Mouse (Mus musculus): Measurements from ENCODE around the gene Hist1h4h.
"Not testable (repeated sequence)": the region's sequence is repeated elsewhere in the genome, so short reads cannot be mapped to it uniquely, and the experiment has no call there.

Gene Hist1h4h

DNA sequence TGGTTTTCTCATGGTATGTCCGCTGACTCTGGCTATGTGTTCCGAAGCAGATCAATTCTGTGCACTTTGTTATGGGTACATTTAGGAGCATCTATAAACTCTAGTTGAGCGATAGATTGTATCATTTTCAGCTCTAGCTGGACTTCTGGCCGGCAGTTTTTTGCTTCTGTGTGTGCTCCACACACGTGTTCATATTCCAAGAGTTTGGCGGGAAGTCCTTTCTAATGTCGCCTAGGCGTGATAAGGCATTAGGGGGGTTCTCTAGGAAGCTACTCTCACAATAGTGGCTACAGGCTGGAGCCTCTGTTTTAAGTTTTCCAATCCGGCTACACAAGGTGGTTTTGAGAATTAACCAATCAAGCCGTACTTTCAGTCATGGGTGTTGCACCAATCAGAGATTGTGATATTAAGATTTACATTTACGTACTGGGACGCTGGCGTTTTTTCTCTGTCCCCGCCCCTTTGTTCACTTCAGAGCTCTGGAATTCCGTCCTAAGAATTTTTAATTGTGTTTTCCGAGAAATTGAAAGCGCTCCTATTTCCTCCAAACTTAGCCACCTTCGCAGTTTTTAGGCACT, 25.1 kb downstream of the Hist1h4h start:
- DNase-seq (ENCODE audit: low spot score), result peak; percentile 87

DNA sequence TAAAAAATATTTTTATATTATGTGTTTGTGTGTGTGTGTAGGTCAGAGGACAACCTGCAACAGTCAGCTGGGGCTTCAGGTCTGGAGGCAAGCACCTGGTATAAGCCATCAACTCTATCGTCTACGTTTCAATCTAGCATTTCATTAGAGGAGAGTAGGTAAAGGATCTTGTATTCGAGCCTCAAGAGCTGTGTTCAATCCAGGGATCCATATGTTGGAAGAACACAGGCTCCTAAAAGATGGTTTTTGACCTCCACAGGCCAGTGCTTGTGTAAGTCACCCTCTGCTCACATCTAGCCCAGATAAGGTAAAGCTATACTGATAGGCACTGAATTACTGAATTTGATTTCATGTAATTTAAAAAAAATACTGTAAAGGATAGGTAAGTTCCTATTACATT, 26.1 kb downstream of the Hist1h4h start:
- DNase-seq (ENCODE audit: low spot score), result no peak

DNA sequence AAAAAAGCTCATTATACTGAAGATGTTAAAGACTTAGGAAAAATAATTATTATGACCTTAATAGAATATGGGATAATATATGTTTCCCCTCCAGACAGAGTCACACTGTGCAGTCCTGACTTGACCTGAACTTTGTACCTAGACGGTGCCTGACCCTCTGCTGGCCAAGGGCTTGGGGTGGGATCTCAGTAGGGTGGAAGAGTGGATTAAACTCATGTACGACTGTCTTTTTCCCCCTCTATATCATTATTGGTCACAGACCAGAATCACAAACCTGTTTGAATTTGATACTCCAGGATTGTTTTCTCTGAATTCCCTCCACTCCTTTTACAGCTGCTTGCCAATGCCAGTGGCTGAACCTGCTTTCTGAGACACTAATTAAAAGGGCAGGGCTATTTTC, 29.8 kb downstream of the Hist1h4h start:
- DNase-seq (ENCODE audit: low spot score), result not testable (repeated sequence)

DNA sequence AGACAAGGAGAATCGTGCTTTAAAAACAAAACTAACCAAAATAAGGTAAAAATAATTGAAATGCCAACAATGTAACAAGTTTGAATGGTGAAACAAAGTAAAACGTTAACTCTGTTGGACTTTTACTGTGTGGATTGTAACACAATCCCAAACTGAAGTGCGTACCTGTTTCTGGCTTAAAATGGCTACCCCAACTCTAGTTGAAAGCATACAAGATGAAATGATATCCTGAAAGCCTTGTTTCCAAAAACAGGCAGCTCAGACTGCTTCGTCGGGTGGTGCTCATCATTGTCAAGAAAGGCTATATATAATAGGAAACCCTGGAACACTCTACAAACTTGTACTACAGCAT, 30.7 kb downstream of the Hist1h4h start:
- DNase-seq (ENCODE audit: low spot score), result not testable (repeated sequence)

DNA sequence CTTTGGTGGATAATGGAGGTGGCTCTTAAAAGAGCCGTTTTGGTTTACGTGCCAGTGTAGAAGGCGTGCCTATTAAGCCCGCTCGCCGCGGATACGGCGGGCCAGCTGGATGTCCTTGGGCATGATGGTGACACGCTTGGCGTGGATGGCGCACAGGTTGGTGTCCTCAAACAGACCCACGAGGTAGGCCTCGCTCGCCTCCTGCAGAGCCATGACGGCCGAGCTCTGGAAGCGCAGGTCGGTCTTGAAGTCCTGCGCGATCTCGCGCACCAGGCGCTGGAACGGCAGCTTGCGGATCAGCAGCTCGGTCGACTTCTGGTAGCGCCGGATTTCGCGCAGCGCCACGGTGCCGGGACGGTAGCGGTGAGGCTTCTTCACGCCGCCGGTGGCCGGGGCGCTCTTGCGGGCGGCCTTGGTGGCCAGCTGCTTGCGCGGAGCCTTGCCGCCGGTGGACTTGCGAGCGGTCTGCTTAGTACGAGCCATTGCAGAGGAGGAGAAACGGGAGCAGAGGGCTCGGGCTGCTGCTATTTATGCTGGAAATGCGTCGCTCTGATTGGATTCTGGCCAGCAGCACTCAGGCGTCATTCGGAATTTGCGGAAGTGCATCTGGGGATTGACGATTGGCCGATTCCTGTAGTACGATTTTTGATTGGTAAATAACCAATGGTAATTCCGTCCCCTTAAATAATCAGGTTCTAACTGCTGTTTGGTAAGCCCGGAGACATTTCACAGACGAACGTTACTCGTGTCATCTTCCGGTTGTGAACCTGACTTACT, 31.2 kb downstream of the Hist1h4h start, which contains the start of gene Hist1h3e:
Gene Hist1h3e, minus strand, starts transcription at position 487 of the 777 bp plus-strand sequence.
- DNase-seq (ENCODE audit: low spot score), result peak; percentile 96

DNA sequence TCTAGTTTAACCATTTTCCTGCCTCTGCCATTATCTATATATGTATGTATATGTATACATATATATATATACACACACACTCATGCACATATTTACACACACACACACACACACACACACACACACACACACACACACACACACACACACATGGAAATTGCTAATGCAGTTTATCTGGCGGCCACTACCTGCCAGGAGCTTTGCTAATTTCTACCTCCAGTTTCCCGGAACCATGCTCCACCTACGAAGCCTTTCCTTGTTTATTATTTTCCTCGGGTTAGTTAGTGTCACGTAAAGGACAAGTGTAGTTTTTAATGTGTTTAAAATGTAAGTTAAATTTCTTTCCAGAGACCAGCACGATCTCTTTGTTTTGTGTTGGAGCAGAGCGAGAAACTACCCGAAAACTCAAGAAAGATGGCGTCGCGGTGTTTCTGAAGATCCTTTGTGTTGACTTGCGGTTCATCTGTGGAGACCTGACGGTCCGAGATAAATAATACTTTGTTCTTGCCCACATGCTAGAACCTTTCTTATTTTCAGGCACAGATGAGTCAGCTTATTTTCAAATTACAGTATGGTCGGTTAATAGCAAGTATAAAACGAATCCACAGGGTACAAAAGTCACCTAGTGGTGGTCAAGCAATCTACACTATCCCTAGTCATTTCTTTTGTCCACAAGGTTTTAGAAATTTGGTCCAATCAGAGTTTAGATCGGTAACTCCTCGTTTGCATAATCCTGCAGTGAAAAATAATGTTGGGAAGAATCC, 32.0 kb downstream of the Hist1h4h start:
- DNase-seq (ENCODE audit: low spot score), result no peak

DNA sequence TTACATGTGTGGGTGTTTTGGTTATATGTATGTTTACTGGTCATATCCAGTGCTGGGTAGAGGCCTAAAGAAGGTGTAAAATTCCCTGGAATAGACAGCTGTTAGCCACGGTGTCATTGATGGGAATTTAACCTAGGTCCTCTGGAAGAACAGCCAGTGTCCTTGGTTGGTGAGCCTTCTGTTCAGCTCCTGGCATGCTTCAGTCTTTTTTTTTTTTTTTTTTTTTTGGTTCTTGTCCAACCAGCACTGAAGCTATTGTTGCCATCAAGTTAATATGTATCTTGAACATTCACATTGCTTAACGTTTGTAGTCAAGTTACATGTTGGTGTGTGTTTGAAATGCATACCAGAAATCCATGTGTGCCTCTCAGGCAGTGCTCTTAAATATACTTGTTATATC, 33.6 kb downstream of the Hist1h4h start:
- DNase-seq (ENCODE audit: low spot score), result no peak

DNA sequence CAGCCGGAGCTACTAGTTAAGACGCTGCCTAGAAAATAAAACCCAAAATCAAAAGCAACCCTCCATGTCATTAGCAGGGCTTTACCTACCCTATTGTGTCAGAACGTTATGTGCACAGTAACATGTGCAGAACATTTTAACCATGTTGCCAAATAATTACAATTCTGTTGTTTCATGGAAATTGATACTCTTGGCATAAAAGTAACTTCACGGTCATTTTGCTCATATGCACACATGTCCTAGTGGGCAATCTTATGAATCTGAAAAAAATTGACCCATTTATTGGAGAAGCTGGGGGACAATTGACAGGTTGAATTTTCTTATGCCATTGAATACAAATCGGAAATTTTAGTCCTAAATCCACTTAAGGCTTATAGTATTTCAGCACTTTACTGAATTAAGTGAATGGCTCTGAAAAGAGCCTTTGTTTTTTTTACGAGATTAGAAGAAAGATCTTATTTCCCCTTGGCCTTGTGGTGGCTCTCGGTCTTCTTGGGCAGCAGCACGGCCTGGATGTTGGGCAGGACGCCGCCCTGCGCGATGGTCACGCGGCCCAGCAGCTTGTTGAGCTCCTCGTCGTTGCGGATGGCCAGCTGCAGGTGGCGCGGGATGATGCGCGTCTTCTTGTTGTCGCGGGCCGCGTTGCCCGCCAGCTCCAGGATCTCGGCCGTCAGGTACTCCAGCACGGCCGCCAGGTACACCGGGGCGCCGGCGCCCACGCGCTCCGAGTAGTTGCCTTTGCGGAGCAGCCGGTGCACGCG, 39.6 kb downstream of the Hist1h4h start:
- DNase-seq (ENCODE audit: low spot score), result not testable (repeated sequence)

DNA sequence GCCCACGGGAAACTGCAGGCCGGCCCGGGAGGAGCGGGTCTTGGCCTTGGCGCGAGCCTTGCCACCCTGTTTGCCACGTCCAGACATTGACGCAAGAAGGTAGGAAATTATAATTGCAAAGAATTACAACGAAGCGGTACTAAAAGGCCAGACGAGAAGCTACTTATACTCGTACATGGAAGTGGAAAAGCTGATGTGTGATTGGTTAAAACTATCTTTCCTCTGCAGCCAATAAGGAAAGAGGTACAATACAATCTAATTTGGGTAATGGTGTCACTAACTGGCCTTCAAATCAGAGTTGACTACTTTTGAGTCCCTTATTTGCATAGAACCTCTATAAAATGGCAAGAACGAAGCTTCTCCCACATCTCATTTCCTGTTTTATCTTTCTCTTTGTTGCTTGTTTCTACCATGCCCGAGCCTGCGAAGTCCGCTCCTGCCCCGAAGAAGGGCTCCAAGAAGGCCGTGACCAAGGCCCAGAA, 40.2 kb downstream of the Hist1h4h start, which contains the start of the genes Hist1h2ae and Hist1h2bg:
Gene Hist1h2ae, minus strand, starts transcription at position 199 of the 482 bp plus-strand sequence.
Gene Hist1h2bg, plus strand, starts transcription at position 375 of the 482 bp plus-strand sequence.
- DNase-seq (ENCODE audit: low spot score), result peak; percentile 88

DNA sequence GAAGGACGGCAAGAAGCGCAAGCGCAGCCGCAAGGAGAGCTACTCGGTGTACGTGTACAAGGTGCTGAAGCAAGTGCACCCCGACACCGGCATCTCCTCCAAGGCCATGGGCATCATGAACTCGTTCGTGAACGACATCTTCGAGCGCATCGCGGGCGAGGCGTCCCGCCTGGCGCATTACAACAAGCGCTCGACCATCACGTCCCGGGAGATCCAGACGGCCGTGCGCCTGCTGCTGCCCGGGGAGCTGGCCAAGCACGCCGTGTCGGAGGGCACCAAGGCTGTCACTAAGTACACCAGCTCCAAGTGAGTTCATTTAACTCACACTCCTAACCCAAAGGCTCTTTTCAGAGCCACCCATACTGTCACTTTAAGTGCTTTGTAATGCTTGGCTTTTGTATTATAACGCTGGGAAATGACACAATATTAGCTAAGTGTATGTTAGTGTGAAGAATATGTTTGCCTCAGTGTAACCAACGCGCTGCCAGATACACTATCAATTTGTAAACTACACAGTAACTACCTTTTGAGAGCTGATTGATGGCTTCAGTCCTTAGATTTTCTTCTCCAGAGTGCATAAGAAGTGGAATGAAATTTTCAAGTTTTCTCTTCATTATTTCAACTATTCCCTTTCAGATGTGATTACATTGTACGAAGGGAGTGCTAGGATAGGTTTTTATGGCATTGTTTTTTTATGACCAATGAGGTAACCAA, 40.8 kb downstream of the Hist1h4h start:
- DNase-seq (ENCODE audit: low spot score), result not testable (repeated sequence)

DNA sequence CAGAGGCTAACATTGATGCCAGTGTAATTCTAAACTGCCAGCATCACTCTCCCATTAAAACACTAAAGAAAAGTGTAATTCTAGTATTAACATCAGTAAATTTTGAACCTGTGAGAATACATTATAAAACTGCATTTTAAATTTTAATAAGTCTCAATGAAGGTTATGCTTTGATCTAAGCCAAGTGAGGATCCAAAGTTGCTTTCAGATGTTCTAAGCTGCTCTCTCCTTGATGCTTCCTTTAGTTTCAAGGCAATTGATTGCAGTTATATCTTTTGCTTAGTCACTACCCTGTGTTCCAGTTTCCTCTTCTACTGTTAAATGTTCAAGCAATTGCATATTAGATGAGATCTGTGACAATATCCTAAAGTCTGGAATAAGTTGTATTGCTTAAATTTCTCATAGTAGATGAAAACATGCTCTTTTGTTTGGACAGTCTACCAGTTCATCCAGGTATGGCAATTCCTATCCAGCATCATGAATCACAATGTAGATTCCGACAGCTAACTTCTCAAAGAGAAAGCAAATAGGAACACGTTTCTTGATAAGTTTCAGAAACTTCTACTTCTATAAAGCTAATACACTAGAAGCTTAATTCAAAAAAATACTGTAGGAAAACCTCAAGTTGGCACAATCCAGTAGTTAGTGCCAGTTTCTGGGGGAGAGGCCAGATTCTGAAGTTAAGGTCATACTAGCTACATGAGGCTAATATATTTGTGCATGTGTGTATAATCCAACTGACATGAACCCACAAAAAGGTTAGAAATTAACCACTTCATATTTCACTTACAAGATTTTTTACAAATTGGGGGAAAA, 41.6 kb downstream of the Hist1h4h start:
- no peak for DNase-seq (ENCODE audit: low spot score)

DNA sequence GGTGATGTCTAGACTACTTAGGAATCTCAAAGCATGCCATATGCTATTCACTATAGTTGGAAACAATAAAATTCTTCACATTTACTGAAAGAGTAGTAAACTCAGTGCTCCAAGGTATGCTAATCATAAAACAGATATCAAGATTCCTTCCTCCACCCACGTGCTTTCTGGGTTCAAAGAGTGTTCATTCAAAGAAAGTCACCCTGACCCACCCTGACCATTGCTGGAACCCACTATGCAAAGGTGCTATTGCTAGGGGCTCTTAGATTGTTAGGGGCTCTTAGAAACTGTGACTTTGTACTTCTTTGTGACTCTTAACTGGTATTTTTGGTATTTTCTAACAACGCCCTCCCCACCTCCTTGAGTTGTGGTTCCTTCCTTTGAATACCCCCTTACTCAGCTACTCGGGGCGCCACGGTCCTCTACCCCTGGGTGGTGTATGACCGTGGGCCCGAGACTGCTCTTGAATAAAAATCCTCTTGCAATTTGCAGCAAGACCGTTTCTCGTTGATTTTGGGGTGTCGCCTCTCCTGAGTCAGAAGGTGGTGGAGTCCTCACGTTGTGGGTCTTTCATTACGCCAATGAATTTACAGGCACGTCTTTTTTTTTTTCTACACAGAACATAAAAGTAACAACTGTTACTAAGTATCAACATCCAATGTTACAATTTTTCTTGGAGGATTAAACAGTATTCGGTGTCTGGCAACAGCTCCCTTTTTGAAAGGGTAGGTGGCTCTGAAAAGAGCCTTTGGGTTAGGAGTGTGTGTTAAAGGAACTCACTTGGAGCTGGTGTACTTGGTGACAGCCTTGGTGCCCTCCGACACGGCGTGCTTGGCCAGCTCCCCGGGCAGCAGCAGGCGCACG, 42.4 kb downstream of the Hist1h4h start:
- DNase-seq (ENCODE audit: low spot score), result not testable (repeated sequence)

DNA sequence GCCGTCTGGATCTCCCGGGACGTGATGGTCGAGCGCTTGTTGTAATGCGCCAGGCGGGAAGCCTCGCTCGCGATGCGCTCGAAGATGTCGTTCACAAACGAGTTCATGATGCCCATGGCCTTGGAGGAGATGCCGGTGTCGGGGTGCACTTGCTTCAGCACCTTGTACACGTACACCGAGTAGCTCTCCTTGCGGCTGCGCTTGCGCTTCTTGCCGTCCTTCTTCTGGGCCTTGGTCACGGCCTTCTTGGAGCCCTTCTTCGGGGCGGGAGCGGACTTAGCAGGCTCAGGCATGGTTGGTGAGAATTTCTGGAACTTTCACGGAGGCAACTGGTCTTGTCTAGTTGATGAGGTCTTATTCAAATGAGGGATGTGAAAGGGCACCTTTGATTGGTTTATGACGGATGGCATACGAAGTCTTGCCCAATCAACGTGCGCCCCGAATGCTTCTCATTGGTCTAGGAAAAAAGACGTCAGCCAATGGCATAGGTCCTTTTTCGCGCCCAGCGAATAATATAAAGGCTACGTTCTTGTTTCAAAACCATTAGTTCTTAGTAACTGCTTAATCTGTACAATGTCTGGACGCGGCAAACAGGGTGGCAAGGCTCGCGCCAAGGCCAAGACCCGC, 43.2 kb downstream of the Hist1h4h start, which contains the start of the genes Hist1h2bf and Hist1h2ad:
Gene Hist1h2bf, minus strand, starts transcription at position 299 of the 627 bp plus-strand sequence.
Gene Hist1h2ad, plus strand, starts transcription at position 484 of the 627 bp plus-strand sequence.
- peak; percentile 96 for DNase-seq (ENCODE audit: low spot score)

DNA sequence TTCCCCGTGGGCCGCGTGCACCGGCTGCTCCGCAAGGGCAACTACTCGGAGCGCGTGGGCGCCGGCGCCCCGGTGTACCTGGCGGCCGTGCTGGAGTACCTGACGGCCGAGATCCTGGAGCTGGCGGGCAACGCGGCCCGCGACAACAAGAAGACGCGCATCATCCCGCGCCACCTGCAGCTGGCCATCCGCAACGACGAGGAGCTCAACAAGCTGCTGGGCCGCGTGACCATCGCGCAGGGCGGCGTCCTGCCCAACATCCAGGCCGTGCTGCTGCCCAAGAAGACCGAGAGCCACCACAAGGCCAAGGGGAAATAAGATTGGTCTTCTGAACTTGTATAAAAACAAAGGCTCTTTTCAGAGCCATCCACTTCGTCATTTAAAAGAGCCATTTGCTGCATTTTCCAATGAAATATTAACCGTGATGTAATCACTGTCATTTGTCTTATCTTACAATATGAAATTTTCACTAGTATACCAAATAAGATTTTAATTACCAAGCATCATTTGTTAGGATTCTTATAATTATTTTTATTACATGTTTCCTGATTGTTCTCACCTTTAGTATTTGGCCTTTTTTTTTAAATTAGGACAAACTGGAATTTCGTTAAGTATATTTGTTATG, 43.8 kb downstream of the Hist1h4h start:
- DNase-seq (ENCODE audit: low spot score), result not testable (repeated sequence)

DNA sequence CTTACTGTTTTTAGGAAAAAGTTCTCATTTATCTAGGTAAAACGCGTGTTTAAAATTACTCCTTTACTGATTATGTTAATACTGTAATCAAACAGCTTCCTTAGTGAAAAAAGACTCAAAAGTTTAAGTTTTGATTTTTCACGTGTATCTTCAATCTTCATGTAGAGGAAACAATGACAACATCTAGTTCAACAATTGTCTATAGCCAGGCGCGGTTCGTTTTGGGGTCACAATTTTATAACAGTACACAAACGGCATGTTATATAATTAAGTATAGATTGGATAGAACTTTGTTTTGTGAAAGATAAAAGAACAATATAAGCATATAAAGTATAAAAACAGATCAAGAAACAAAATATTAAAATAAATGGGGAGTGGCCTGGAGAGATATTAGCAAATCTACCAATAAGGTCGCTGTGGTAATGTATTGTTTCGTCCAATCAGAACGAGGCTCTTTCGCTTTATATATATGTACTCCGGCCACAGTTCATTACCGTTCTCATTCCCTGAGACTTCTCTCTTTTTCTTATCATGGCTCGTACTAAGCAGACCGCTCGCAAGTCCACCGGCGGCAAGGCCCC, 44.5 kb downstream of the Hist1h4h start, which contains the start of gene Hist1h3d:
Gene Hist1h3d, plus strand, starts transcription at position 493 of the 581 bp plus-strand sequence.
- no peak for DNase-seq (ENCODE audit: low spot score)

DNA sequence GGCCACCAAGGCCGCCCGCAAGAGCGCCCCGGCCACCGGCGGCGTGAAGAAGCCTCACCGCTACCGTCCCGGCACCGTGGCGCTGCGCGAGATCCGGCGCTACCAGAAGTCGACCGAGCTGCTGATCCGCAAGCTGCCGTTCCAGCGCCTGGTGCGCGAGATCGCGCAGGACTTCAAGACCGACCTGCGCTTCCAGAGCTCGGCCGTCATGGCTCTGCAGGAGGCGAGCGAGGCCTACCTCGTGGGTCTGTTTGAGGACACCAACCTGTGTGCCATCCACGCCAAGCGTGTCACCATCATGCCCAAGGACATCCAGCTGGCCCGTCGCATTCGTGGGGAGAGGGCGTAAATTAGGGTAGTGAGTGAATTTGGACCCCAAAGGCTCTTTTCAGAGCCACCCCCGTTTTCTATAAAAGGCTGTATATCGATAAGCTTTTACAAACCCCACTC, 45.0 kb downstream of the Hist1h4h start:
- not testable (repeated sequence) for DNase-seq (ENCODE audit: low spot score)

DNA sequence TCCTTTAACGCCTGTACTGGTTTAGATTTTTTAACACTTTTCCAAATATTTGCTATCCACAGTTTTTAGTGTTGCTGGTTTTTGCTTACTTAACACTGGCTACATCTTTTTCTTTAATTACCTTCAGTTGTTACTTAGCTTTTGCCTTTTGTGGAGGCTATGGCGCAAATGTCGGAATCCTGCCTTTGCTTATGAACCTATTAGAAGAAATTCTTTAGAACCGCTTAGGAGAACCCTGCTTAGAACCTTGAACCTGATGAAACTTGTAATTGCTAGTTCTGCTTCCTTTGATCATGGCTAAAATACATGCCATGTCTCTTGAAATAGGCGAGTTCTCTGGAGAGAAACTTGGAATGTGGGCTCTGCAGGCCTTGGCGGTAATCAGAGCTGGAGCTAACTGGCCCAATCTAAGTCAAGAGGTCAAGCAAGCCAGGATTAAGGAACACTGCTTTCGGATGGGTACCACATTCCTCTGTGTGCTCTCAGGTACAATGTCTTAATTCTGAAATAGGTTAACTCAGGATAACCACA, 45.6 kb downstream of the Hist1h4h start:
- no peak for DNase-seq (ENCODE audit: low spot score)

Data from layer of hippocampus, adult 9-10 months (tissue).